Mouse (Mus musculus) embryonic fibroblast, embryonic 13.5 days (primary cell): Measurements from ENCODE around the gene Pou2f3.

Experiments used
- CTCF ChIP-seq: IDR thresholded peaks from 2 replicates; pipeline ENCODE4 v1.5.1; 2011; ENCODE audit warnings: mild to moderate bottlenecking, control low read depth, low read length, moderate library complexity, borderline replicate concordance; ENCODE audit not compliant: insufficient read depth
- POLR2A ChIP-seq: IDR thresholded peaks from 2 replicates; pipeline ENCODE4 v1.6.1; 2011; ENCODE audit warnings: low read depth, mild to moderate bottlenecking, control low read depth, low read length, moderate library complexity

GRCm38 (mm10) chr9:43114833-43115232 is 95.3 kb downstream of the Pou2f3 start:
- TF ChIP-seq CTCF: no peak
- no peak for TF ChIP-seq POLR2A
